Mouse (Mus musculus) skeletal muscle tissue, adult 2 months (tissue): ENCODE results near the gene Usb1.

Source experiments
- DNase-seq: peaks from one replicate; pipeline ENCODE4 v3.0.0-alpha.2; 2012; ENCODE audit warnings: low read depth, low spot score

Gene Usb1

DNA sequence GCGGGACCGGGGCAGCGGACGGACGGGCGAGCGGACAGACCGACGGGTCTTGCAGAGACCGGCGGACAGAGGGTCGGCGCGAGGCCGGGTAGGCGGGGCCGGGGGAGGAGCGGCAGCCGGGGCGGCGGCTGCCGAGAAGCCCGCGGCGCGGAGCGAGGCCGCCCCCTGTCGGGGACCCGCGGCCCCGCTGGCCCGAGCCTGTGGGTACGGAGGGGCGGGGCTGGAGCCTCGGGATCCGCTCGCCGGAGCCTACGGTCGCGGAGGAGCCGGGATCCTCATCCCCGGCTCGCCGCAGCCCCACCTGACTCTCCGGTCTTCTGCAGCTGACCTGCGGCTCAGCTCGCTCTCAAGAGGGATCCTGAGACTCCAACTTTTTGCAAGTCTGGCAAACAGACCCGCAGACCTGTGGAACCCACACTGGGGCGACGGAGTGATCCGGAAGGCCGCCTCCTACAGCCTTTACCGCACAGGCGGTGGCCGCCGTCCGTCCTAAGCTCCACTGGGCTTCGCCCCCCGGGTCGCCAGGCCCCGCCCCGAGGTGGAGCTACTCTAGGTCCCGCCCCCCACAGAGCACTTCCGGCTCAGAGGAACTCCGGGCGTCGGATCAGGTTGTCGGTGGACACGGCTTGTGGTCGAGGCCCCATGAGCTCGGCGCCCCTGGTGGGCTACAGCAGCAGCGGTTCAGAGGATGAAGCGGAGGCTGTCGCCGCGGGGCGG is at the start of gene Usb1, which contains the start of gene Zfp319:
TSS of gene Usb1 (plus strand) at position 565 of the 717 bp plus-strand sequence.
TSS of gene Zfp319 (minus strand) at position 231 of the 717 bp plus-strand sequence.
- peak; percentile 88 for DNase-seq

DNA sequence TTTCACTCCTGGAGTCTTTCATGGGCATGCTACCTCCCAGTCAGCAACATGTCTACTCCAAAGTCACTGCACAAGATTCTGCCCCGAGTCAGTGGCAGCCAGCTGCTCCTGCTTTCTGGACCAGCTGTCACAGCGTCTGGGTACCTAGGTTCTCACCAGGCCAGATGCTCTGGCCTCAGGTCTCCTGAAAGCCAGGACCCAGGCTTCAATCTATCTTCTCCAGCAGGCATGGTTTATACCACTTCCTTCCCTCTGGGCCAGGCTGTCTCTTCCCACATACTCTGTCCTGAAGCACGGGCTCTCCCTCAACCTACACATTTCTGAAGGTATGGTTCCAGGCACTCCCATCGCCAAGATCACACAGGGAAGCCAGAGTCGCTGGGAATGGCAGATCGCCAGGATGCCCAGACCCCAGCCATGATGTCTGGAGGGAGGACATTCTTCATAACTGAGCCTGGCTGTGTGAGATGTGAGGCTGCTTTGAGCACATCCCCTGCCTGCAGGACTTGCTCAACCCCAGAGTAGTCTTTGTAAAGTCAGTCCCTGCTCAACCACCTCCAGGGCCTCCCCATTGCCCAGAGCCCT is 42.9 kb upstream of the Usb1 start:
- no peak for DNase-seq

DNA sequence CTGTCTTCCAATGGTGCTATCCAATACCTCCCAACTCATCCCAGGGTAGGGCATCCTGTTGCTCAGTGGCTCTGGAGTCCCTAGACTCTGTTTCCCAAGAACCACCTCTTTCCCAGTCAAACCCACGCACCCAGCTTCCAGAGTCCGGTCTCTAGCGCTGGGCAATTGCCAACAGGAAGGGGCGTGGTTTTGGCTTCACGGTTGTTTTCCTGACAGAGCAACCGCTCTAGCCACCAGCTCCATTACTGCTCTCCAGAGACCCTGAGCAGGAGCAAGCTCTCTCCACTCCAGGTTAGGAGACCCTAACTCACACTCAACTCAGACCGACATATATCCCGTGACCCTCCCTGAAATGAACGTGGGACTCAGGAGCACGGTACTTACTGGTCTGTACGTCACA is 38.9 kb upstream of the Usb1 start:
- peak; percentile 64 for DNase-seq

DNA sequence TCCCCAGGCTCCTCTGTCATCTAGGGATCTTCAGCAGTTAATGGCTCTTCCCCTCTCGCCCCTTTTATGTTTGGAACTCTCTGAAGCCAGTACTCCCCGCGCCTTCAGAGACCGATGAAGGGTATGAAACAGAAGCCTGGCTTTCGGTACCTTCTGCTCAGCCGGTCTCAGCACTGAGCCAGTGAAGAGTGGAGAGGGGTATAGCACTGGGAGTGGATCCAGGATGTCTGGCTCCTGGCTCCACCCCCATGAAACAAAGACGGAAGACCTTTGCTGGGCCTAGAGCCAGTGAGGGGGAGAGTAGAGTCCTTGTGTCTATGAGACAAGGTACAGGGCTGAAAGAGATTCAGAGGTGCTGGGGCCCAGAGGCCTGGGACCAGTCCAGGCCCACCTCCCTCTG is 38.2 kb upstream of the Usb1 start:
- peak; percentile 7 for DNase-seq

DNA sequence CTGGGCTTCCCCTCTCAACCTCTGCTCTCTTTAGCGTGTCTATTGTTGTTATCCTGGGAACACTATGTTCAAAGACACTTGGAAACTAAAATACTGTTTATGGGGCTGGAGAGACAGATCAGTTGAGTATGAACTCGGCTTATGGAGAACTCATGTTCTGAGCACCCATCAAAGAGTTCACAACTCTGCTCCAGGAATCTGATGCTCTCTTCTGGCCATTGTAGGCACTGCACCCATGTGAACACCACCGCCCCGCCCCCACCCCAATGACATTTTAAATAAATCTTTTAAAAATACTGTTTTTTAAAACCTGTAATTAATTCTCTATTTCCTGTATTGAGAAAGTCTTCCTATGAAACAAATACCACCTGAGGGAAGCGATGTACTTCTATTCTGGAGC is 29.7 kb upstream of the Usb1 start:
- DNase-seq = no peak

DNA sequence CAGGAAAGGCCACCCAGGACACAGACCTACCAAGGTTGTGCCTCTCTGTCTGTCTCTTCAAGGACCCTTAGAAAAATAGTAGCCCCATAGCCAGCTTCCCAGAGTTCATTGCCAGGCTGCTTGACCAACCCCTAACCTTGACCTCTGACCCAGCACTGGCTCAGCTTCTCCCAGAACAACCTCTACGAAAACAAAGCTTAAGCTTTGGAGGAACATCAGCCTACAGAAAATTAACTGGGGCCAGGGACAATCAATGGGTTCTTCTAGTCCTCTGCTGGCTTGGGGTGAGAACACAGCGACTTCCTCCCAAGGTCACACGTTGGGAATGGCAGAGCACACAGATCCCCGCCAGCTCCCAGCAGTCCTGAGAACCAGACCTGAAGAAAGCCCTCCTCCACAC is 26.6 kb upstream of the Usb1 start:
- no peak for DNase-seq

DNA sequence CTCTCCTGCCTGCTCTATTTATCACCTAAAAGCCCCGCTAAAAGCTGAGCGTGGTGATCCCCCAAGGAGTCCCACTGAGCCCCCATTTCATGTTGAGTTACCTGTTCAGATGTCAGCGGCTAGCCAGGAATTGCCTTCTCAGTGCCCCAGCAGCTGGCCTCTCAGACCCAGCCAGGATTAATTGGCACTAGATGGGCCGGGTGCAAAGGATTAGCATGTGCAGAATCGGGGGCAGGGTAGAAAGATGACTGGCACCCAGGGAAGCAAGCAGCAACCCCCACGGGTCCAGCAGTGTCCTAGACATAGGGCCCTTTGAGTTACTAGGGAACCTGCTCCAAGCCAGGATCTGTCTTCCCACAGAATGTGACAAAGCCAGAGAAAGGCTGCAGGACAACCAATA is 25.7 kb upstream of the Usb1 start, which contains the start of gene Cngb1:
TSS of gene Cngb1 (minus strand) at position 155 of the 400 bp plus-strand sequence.
- DNase-seq = no peak

DNA sequence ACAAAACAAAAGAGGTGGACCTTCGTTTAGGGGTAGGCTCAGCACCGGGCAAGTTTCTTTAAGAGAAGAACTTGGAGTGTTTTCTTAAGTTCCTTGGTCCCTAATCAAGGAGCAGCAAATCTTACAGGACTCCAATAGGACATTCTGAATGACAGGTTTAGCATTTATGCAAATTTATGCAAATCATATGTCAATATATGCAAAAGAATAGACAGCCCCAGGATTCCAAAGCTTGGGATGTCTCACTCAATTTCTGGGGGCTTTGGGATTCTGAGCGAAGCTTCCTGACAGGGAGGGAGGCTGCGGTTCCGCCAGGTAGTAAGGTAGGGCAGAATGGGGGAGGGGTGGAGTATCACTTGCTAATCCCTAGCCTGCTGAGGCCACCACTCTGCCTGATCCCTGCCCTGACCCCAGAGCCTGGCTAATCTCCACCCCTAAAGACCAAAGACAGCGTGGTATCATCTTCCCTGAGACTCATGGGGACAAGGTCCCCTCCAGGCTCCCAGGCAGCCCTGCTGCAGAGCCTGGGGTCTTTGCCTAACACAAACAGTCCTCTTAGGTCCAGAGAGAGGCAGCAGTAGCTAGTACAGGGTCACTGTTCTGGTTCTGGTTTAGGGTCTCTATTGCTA is 21.6 kb upstream of the Usb1 start, which contains the start of gene Tepp:
TSS of gene Tepp (plus strand) at position 225 of the 629 bp plus-strand sequence.
- DNase-seq = no peak

DNA sequence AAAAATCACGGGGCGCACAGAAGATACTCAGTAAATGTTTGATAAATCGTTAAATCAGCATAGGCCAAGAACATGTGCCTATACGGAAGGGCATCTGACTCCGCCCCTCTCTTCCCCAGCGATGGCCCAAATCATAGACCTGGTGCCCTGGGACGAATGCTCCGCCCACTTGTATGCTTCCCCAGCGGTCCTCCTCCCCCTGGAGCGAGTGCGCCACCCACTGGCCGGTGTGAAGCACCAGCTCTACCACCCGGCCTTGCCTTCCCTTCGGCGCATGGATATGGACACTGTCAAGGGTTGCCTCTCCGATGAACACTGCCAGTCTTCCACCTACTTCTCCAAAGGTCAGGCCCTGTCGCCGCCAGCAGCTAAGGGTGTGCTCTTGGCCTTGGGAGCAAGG is 19.2 kb upstream of the Usb1 start:
- no peak for DNase-seq

DNA sequence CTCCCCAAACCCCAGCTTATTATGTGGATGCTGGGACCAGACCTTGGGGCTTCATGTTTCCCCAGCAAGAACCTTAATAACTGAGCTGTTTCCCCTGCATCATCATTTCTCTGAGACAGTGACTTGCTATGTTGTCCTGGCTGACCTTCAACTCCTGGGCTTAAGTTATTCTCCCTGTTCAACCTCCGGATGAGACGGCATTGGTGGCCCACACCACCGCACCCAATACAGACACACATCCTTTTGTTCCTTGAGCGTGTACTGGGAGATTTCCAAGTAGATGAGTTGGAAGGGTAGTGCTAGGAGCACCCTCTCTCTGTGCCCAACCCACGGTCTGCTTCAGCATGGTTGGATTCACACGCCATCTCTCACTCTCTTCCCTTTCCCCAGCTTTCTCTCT is 18.2 kb upstream of the Usb1 start:
- no peak for DNase-seq

DNA sequence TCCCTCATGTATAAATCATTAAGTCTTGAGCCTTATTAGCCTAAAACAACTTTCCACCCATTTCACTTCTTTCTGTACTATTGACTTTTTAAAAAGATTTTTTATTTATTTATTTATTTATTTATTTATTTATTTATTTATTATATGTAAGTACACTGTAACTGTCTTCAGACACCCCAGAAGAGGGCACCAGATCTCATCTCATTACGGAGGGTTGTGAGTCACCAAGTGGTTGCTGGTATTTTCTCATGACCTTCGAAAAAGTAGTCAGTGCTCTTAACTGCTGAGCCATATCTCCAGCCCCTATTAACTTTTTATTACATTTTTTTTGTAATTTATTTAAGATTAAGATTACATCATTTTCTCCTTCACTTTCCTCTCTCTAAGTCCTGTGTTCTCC is 17.4 kb upstream of the Usb1 start:
- no peak for DNase-seq

DNA sequence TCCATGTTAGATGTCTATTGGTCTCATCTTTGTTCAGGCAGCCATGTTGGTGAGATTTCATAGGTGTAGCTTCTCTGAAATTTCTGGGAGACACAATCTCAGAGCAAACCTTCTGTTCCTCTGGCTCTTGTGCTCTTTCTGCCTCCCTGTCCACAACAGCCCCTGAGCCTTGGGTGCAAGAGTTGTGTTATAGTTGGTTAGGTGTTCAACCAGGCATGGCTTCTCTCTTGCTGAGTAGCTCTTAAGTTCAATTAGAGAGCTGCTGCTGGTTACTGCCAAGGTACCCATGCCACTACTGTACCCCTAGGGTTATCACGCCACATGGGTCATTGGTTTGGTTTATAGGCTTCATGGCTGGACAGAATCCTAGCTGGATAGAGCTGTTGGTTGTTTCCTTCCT is 16.7 kb upstream of the Usb1 start:
- DNase-seq = no peak

DNA sequence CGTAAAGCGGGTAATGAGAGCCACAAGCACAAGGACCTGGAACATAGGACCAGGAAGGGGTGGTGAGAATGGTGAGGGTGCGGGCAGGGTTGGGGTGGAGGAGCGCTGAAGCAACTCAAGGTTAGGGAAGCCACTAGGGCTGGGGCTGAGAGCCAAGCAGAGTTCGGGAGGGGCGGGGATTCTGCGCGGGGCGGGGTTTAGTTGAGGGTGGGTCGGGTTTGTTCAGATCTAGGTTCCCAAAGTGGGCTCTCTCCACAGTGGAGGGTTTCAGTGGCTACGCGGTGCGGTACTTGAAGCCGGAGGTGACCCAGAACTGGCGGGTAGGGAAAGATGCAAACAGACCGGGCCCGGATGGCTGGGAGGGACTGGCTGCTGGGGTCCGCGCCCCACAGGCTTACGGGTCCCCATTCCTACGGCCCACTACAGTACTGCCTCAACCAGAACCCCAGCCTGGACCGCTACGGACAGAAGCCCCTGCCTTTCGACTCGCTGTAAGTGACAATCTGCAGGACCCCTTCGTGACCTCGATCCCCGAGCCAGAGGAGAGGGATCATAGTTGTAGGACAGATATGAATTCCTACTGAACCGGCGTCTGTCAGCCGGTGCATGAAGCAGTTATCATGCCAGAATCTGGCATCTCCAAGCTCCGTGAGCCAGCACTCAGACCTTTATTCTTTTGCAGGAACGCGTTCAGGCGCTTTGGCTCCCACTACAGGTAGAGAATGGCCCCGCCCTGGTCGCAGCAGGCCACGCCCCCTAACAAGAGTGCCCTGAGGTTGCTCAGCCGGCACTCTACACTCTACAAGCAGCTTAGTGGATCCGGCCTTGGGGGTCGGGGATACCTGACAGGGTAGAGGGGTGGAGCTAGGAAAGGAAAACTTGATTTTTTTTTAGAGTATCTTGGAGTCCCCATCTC is 11.6 kb upstream of the Usb1 start:
- DNase-seq = no peak

DNA sequence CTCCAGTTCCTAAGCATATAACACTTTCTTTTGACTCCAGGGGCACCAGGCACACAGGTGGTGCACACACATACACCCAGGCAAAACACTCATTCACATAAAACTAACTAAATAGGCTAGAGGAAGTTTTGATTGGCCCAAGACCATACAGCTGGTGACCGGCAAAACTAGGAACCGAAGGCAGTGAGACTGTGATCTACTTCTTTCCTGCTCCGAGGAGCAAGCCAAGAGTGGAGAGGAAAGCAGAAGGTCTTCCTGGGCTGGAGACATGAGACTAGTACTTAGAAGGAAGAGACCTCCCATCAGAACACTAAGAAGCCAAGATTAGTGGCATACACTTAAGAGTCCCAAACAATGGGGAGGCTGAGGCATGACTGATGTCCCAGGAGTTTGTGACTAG is 8.9 kb upstream of the Usb1 start:
- DNase-seq = no peak

DNA sequence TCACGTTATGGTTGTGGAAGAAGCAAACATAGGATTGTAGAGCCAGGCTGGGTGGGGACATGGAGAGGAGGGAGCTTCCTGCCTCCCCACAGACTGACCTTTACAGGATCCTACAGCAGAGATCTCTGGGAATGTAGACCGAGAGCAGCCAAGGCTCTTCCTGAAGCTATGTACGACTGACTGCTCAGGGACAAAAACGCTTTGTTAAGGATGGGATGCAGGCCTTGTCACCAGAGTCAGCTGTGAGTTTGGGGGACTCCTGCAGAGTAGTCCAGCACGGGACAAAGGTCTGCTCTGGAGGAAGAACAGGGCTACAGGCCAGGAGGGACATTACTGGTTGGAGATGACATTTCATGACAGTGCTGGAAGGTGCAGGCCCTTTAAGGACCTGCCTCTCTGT is 7.4 kb upstream of the Usb1 start:
- DNase-seq = no peak

DNA sequence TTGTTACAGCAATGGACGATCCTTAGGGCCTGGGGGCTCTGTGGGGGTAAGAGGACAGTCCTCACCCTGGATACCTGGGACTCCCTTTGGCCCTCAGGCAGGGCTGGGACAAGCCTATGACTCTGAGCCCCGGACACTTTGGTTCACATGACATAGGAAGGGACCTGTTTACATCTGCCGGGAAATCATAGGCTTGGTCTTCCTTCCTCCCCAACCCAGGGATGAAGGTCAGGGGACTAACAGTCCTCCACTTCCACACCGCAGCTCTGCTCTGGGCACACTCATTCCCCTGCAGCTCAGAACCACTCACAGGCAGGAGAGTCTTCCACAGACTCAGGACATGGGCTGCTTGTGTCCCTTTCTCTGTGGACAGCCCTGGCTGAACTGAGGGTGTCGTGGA is 5.3 kb upstream of the Usb1 start:
- DNase-seq = no peak

DNA sequence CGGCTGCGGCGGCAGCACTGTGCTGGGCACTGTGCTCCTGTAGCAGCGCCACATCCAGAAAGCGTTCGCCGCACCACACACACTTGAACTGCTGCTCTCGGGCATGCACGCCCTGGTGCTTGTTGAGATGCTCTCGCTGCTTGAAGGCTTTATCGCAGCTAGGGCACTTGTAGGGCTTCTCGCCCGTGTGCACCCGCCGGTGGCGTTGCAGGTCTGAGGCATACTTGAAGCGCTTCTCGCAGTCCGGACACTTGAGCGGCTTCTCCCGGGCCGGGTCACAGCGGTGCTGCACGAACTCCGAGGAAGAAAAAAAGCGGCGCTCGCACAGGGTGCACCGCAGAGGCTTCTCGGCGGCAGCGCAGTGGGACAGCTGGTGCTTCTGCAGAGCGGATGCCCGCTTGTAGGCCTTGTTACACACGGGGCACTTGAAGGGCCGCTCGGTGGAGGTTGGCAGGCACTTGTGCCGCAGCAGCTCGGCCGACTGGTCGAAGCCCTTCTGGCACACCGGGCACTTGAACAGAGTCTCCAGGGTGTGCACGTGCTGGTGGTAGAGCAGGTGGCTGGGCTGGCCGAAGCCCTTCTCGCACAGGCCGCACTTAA is 4.1 kb upstream of the Usb1 start:
- no peak for DNase-seq

DNA sequence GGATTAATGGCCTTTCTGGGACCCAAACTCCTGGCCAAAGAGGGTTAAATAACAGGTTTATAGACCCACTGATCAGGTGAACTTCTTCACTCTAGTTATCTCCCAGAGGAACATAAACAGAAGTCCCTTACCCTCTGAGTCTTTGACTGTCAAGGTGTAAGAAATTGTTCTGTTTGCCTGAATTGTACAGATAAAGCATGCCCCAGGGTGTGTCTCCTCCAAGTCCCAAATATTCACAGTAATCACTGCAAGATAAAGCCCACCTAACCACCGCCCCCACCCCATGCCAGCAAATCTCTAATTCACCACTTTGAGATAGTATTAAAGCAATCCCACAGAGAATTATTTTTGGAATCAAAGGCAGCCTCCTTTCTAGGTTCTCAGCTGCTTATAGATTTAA is 1.7 kb upstream of the Usb1 start:
- no peak for DNase-seq

DNA sequence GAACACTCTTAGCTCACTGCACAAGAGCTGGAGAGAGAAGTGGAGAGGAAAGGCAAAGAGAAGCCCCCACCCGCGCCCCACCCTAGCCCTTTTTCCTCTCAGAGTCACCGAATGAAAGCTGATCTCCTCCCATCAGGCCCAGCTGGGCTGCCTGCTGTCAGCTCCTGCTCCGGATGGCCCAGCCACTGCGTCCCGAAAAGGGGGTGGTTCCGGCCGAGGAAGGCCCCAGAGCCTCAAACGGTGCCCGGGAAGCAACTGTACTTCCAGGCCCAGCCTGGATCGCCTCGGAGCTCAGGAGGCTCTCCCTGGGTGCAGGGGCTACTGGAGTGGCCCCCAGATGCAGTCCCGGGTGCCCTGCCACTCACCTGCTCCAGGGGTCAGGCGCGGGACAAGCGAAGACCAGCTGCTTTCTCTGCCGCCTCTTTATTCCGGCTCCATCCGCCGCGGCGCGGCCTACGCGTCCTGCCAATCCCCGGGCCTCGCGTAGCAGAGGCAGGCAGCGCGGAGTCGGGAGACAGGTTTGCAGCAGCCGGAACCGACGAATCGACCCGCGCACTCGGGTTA is 846 bp upstream of the Usb1 start:
- DNase-seq = peak; percentile 42

DNA sequence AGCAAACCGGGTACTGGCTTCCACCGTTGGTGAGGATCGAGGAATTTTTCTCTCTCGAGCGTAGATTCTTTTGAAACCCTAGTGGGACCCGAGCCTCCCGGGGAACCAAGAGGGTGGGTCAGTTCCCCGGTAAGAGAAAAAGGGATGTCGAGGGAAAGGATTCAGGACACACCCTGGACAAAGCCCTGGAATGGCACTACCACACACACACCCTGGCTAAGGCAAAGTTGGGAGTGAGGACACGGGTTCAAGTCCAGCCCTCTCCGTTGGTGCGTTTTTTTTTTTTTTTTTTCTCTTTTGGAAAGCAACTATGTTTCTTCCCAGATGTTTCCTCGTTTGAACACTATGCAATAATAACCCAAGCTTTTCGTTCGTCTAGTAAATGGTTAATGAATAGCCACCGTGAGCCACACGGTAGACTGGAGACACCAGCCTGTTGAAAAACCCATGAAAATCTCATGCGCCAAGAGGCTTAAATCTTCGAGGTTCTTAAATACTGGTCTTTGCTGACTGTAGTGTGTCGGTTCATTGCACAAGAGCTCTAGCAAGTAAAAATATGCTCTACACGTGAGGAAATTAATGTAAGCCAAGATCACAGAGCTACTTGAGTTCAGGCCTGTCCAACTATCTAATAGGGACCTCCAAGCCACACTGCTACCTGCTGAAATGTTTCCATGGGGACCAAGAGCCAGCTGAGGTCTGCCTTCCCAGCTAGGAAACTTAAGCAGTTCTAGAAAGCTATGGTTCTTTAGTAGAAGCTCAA is 534 bp downstream of the Usb1 start:
- DNase-seq = no peak
